Mouse (Mus musculus) brain, embryonic 18.5 days (tissue): Measurements from ENCODE around the gene Uqcrh.
A peak's percentile ranks its signal among the peaks of the same experiment; 100 is the strongest.

ENCODE experiments used
- DNase-seq: peaks from one replicate; pipeline ENCODE4 v3.0.0-alpha.2; 2012; ENCODE audit warnings: low read depth, low spot score

Uqcrh gene

GRCm38 (mm10) chr4:116074861-116075620 is at the start of gene Uqcrh, which contains the start of gene Lrrc41:
Uqcrh (minus strand) TSS chr4:116075071.
Lrrc41 (plus strand) TSS chr4:116075269.
- DNase-seq = peak; percentile 91

DNA sequence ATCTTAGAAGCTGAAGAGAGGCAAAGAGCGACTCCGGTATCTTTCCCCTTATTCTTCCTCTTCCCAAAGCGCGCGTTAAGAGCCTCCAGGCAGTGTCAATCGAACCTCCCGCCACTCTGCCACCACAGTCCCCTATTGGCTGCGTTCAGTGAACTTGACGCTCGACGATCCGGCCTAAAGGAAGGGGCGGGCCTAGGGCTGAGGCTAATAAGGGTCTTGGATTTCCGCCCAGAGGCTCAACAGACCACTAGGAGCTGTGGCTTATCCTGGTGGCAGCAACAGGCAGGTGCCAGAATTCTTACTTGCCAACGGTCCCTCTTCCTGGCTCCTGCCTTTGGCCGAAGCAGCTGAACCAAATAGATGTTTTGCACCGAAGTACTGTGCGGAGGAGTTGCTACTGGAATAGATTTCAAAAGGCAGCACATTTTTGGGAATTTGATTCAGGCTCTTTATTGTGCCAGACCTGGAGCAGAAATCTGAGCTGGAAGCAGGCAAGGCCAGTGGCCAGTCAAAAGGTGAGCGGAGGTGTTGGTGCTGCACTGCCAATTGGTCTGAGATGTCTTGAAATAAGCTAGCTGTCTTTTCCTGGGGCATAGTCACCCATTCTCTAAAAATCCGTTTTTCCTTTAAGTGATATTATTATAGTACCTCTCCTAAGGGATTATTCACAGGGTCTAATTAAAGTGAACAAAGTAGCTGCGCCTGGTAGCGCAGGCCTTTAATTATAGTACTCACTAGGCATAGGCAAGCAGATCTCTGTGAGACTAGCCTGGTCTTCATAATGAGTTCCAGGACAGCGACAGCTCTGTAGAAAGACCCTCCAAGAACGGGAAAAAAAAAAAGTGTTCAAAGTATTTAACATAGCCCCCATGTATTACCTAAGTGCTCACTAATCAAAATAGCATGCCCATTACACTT is 49.0 kb upstream of the Uqcrh start, which contains the start of the genes Rad54l and Pomgnt1:
TSS of gene Rad54l (minus strand) at position 89 of the 918 bp plus-strand sequence.
TSS of gene Pomgnt1 (plus strand) at position 239 of the 918 bp plus-strand sequence.
- peak; percentile 76 for DNase-seq

- no peak for DNase-seq
Measured at GRCm38 (mm10) chr4:116122762-116123161, 47.9 kb upstream of the Uqcrh start.

- no peak for DNase-seq
Measured at GRCm38 (mm10) chr4:116111486-116111885, 36.6 kb upstream of the Uqcrh start.

- DNase-seq = no peak
Measured at GRCm38 (mm10) chr4:116110695-116111094, 35.8 kb upstream of the Uqcrh start.

- no peak for DNase-seq
Measured at GRCm38 (mm10) chr4:116105278-116105677, 30.4 kb upstream of the Uqcrh start.

- DNase-seq = no peak
Measured at GRCm38 (mm10) chr4:116100959-116101358, 26.1 kb upstream of the Uqcrh start.

GRCm38 (mm10) chr4:116097211-116097610 is 22.3 kb upstream of the Uqcrh start:
- DNase-seq = no peak

DNA sequence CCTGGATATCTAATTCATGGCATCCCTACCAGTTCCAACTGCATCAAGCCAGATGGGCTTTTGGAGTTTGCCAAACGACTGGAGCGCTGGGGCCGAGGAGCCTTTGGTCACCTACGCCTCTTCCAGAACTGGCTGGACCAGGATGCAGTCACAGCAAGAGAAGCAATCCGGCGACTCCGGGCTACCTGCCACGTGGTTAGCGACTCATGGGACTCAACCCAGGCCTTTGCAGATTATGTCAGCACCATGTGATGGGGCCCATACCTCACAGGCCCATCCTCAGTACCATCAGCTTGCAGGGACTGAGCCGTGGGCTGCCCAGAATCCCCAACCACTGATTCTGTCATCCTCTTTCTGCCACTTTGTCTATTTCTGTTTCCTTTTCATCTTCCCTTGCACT is 21.4 kb upstream of the Uqcrh start:
- DNase-seq = no peak

DNA sequence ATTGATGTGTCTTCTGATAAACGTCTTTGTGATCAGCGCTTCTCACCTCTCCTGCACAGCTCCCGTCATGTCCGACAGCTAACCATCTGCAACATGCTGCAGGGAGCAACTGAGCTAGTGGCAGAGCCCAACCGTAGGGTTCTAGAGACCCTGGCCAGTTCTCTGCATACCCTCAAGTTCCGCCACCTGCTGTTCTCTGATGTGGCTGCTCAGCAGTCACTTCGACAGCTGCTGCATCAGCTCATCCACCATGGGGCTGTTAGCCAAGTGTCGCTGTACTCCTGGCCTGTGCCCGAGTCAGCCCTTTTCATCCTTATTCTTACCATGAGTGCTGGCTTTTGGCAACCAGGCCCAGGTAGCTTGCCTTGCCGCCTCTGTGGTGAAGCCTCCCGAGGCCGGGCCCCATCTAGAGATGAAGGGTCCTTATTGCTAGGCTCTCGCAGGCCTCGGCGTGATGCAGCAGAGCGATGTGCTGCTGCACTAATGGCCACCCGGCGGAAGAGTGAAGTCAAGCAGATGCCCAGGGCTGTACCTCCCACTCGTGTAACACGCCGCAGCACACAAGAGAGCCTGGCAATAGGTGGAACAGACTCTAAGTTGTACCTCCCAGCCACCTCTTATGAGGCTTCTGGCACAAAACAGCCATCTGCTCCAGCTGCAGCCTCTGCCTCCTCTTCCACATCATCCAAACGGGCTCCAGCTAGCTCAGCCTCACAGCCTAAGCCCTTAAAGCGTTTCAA is 13.8 kb upstream of the Uqcrh start:
- no peak for DNase-seq

GRCm38 (mm10) chr4:116077240-116078095 is 2.6 kb upstream of the Uqcrh start:
- DNase-seq = no peak

- DNase-seq = no peak
Measured at GRCm38 (mm10) chr4:116076369-116077231, 1.7 kb upstream of the Uqcrh start.

DNA sequence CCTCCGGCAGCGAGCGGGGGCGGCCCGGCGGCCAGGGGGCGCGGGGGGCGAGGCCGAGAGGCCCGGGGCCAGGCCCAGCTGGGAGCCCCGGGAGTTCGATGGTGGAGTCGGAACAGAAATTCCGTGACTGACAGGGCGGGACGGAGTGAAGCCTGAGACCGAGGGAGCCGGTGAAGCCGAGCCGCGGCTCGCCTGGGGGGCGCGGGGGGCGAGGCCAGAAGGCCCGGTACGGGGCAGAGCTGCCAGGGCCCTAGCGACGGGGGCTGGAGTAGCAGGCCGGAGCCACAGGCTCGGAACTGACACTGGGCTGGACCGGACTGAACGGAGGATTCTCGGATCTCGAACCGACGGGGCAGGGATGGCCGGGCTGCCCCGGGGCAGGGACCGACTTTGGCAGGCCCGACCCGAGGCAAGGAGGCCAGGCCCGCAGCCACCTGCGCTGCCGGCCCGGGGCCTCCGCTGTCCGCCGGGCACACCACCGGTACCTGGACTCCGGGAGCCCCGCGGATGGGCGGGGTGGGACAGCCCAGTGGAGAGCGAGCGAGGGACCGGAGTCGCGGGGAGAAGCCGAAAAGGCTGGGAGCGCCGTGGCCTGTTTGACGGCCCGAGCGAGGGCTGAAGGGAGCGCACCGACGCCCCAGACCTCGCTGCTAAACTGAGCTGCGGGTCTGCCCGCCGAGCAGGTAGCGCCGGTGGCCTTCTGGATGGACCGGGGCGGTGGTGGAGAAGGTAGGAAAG is 929 bp upstream of the Uqcrh start:
- no peak for DNase-seq

DNA sequence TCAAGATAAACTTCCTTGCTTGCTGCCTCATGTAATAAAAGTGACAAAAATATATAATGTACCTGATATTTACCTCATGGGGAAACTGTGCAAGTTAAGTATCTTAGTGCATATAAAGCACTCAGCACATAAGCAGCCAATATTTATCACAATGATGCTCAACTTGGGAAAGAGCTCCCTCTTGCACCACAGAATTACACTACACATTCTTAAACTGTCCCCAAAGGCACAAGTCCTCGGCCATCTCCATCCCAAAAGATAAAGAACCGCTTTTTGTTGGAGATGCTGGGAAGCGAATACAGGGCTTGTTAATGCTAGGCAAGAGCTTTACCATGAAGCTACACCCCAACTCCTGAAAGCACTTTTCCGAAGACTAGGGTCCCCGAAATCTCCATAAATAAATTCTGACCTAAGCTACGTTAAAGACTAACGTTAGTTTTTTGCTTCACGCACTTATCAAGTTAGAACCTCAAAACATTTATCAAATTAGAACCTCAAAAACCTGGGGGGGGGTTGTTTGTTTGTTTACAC is 661 bp downstream of the Uqcrh start:
- no peak for DNase-seq

- DNase-seq = no peak
Measured at GRCm38 (mm10) chr4:116073146-116073545, 1.7 kb downstream of the Uqcrh start.

GRCm38 (mm10) chr4:116070116-116070515 is 4.8 kb downstream of the Uqcrh start:
- no peak for DNase-seq

DNA sequence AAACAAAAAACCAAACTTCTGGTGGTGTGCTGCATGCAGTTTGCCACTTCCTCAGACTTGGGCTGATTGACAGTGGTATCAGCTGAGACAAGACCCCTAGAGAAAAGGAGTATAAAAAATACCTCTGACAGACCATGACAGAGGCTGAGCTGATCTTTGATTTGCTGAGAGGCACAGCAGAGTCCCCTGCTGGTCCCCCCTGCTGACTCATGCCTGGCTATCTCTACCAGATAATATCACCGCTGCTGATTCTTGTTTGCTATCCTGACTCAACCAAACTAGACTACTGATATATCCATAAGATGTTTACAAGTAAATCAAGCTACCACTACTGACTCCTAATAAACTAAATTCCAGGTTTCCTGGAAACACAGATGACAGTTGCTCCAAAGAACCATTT is 11.0 kb downstream of the Uqcrh start:
- no peak for DNase-seq

DNA sequence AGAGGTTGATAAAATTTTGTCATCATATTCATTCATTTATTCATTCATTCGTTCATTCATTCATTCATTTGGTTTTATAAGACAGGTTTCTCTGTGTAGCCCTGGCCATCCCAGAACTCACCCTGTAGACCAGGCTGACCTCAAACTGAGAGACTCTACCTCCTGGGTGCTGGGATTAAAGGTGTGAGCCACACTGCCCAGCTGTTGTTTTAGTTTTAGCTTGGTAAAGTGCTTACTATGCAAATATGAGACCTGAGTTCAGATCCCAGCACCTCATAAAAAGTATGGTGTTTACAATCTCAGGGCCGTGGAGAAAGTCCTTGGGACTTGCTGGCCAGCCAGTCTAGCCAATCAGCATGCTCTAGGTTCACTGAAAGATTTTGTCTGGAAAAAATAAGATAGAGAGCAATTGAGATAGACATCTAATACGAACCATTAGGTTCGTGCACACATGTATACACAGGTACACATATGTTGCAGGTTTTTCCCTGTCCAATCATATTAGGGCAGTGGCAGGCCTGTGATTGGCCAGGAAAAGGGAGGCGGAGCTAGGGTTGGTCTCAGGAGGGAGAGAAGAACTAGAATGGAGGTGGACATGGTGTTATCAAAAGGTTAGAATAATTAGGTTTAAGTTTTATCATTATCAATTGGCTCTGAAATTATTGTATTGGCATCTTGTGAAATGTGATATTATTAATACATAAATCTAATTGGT is 15.7 kb downstream of the Uqcrh start:
- DNase-seq = no peak
